Mouse (Mus musculus) hindbrain, embryonic 14.5 days (tissue): ENCODE data around the gene 1700113H08Rik. TPM values are rescaled to one million over a fixed set of nuclear protein-coding genes. Genes with fewer than 3 reads are reported as not detected.

Experiments used
- ATAC-seq: fragments of 200-750 bp; cut with Nextera tagmentation; 2 replicates; pipeline ENCODE4 v1.8.0; 2017; ENCODE audit warnings: moderate number of reproducible peaks, mild to moderate bottlenecking, moderate TSS enrichment, moderate library complexity; ENCODE audit not compliant: low FRiP score
- DNase-seq: peaks from one replicate; pipeline ENCODE4 v3.0.0-alpha.2; 2015; ENCODE audit warnings: low spot score
- H3K27ac ChIP-seq: fragments of 300-500 bp; sonication (generic); 2 replicates; pipeline ENCODE4 v1.5.1; 2014; ENCODE audit warnings: mild to moderate bottlenecking, moderate library complexity
- H3K27me3 ChIP-seq: fragments of 300-500 bp; sonication (generic); 2 replicates; pipeline ENCODE4 v1.6.1; 2014; ENCODE audit warnings: mild to moderate bottlenecking, low read length, mixed read lengths; ENCODE audit not compliant: control insufficient read depth, insufficient read depth
- H3K36me3 ChIP-seq: fragments of 300-500 bp; sonication (generic); replicated peaks from 2 replicates; pipeline ENCODE4 v1.6.1; 2014; ENCODE audit not compliant: control insufficient read depth, insufficient read depth
- H3K4me1 ChIP-seq: fragments of 300-500 bp; sonication (generic); replicated peaks from 2 replicates; pipeline ENCODE4 v1.6.1; 2014; ENCODE audit warnings: antibody characterized with exemption, low read length, mixed read lengths; ENCODE audit not compliant: control insufficient read depth, insufficient read depth
- H3K4me2 ChIP-seq: fragments of 300-500 bp; sonication (generic); replicated peaks from 2 replicates; pipeline ENCODE4 v1.6.1; 2014; ENCODE audit warnings: mild to moderate bottlenecking, moderate library complexity
- H3K4me3 ChIP-seq: fragments of 300-500 bp; sonication (generic); replicated peaks from 2 replicates; pipeline ENCODE4 v1.5.1; 2014; ENCODE audit warnings: mild to moderate bottlenecking, low read length
- H3K9ac ChIP-seq: fragments of 300-500 bp; sonication (generic); 2 replicates; pipeline ENCODE4 v1.6.1; 2014
- H3K9me3 ChIP-seq: fragments of 300-500 bp; sonication (generic); 2 replicates; pipeline ENCODE4 v1.6.1; 2016; ENCODE audit warnings: low read length; ENCODE audit not compliant: control insufficient read depth
- WGBS: fragments of 180-500 bp; shearing (Covaris S2); extraction: QIAGEN DNeasy Blood & Tissue Kit; methylation state at CpG from one replicate; pipeline ENCODE4 v1.1.7; 2014; 5-methylcytosine and 5-hydroxymethylcytosine counted together
- polyA plus RNA-seq: library from polyadenylated mRNA; unstranded; fragments of >200 nt; fragmentation: Nextera tagmentation; extraction: Ambion mirVana; gene quantifications from 2 replicates; pipeline ENCODE4 v1.2.1, GENCODE M21; 2014

1700113H08Rik gene
- 0.37 TPM in 1 of 2 replicates, not detected in the other for polyA plus RNA-seq

- 2% methylated on average over 15 of the region's 15 CpGs for WGBS
- peaks cover 10% of the 10 kb centered on the region; the same call in 1 of the 2 replicates for H3K4me1 ChIP-seq
- peak within 1 kb of the TSS; percentile 46 for H3K4me3 ChIP-seq
- H3K36me3 ChIP-seq, result no peaks in the 10 kb centered on the region
- no peak for ATAC-seq
- peak within 1 kb of the TSS; percentile 80 for H3K27ac ChIP-seq
- H3K27me3 ChIP-seq, result no peaks in the 10 kb centered on the region; the same call in none of the 2 replicates
- DNase-seq, result peak; percentile 59
- no peaks in the 10 kb centered on the region for H3K9me3 ChIP-seq
- peak within 1 kb of the TSS; percentile 70 for H3K9ac ChIP-seq
- H3K4me2 ChIP-seq, result peak within 1 kb of the TSS; percentile 85
Observed at GRCm38 (mm10) chr10:87057500-87058250, at the start of gene 1700113H08Rik. TSS of gene 1700113H08Rik (plus strand) at chr10:87058045.

GRCm38 (mm10) chr10:87008215-87008499 is 49.7 kb upstream of the 1700113H08Rik start:
- no peak overlapping the region for H3K4me3 ChIP-seq
- no peak for DNase-seq
- H3K4me2 ChIP-seq, result no peak overlapping the region
- no peaks in the 10 kb centered on the region for H3K27me3 ChIP-seq
- no peak overlapping the region for H3K9ac ChIP-seq
- no peaks in the 10 kb centered on the region for H3K4me1 ChIP-seq
- no peak for ATAC-seq
- no peaks in the 10 kb centered on the region for H3K9me3 ChIP-seq
- whole genome bisulfite sequencing, result 91% methylated on average over 3 of the region's 3 CpGs
- no peak overlapping the region for H3K27ac ChIP-seq
- no peaks in the 10 kb centered on the region for H3K36me3 ChIP-seq

- Histone ChIP-seq H3K4me3 (no peak overlapping the region), H3K27me3 (no peaks in the 10 kb centered on the region), H3K36me3 (no peaks in the 10 kb centered on the region), H3K9ac (no peak overlapping the region), H3K9me3 (no peaks in the 10 kb centered on the region), H3K4me1 (0 out of 2 replicates have a peak, but pooled peaks cover 3% of the 10 kb centered on the region), H3K4me2 (no peak overlapping the region), H3K27ac (no peak overlapping the region)
- 92% methylated on average over 7 of the region's 7 CpGs for WGBS
- ATAC-seq, result no peak
- no peak for DNase-seq
Observed at GRCm38 (mm10) chr10:87012087-87012486, 45.8 kb upstream of the 1700113H08Rik start.

GRCm38 (mm10) chr10:87014391-87014965 is 43.4 kb upstream of the 1700113H08Rik start:
- Histone ChIP-seq H3K27ac (no peak overlapping the region), H3K36me3 (no peaks in the 10 kb centered on the region), H3K9ac (no peak overlapping the region), H3K4me3 (no peak overlapping the region), H3K27me3 (no peaks in the 10 kb centered on the region), H3K9me3 (no peaks in the 10 kb centered on the region), H3K4me1 (0 out of 2 replicates have a peak, but pooled peaks cover 3% of the 10 kb centered on the region), H3K4me2 (no peak overlapping the region)
- DNase-seq (no peak), ATAC-seq (no peak)
- WGBS, result 67% methylated on average over 7 of the region's 7 CpGs

DNA sequence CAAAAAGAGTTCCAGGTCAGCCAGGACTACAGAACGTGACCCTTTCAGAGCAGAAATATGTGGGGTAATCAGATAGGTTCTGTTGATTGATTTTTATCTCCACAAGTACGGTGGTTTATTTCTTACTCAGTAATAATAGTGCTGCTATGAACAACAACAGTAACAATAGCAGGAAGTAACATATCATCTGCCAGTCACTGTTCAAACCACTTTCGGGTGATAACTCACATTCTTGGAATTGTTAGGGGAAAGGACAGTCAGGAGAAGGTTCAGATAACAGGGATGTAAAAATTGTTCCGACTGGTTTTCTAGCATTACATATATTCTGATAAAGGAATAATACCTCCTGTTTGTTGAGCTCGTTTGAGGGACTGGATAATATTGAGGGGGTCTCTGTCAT is 42.4 kb upstream of the 1700113H08Rik start:
- Histone ChIP-seq H3K9me3 (no peaks in the 10 kb centered on the region), H3K36me3 (no peaks in the 10 kb centered on the region), H3K4me2 (no peak overlapping the region), H3K9ac (no peak overlapping the region), H3K4me3 (no peak overlapping the region), H3K27me3 (no peaks in the 10 kb centered on the region), H3K4me1 (0 out of 2 replicates have a peak, but pooled peaks cover 3% of the 10 kb centered on the region), H3K27ac (no peak overlapping the region)
- ATAC-seq (no peak), DNase-seq (no peak)
- 72% methylated on average over 5 of the region's 5 CpGs for WGBS

- no peak overlapping the region for H3K27ac ChIP-seq
- DNase-seq (no peak), ATAC-seq (no peak)
- no peaks in the 10 kb centered on the region for H3K9me3 ChIP-seq
- no peaks in the 10 kb centered on the region for H3K27me3 ChIP-seq
- H3K36me3 ChIP-seq, result no peaks in the 10 kb centered on the region
- H3K4me3 ChIP-seq, result no peak overlapping the region
- H3K4me1 ChIP-seq, result 0 out of 2 replicates have a peak, but pooled peaks cover 3% of the 10 kb centered on the region
- 14% methylated on average over 9 of the region's 9 CpGs for whole genome bisulfite sequencing
- no peak overlapping the region for H3K9ac ChIP-seq
- no peak overlapping the region for H3K4me2 ChIP-seq
Observed at GRCm38 (mm10) chr10:87016151-87016692, 41.6 kb upstream of the 1700113H08Rik start.

DNA sequence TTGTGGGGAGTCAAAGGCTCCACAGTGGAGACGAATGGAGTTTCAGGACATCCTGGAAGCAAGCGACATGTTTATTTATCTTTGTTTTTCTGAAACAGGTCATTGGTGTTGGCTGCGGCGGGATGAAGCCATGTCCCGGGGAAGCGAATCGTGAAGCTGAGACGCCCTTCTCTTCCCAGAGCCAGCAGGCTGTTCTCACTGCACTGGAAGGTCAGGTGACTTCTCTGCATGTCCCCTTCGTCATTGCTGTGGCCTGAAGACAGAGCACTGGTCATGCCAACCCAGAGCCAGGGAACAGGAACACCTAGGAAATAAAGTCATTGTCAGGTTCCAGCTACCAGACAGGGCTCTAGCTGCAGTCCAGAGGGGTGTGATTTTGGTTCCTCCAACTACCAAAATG is 39.0 kb upstream of the 1700113H08Rik start:
- DNase-seq (no peak), ATAC-seq (no peak)
- WGBS, result 58% methylated on average over 9 of the region's 9 CpGs
- H3K36me3 ChIP-seq, result no peaks in the 10 kb centered on the region
- H3K4me3 ChIP-seq, result no peak overlapping the region
- no peak overlapping the region for H3K9ac ChIP-seq
- no peaks in the 10 kb centered on the region for H3K9me3 ChIP-seq
- H3K4me2 ChIP-seq, result no peak overlapping the region
- H3K4me1 ChIP-seq, result 0 out of 2 replicates have a peak, but pooled peaks cover 3% of the 10 kb centered on the region
- H3K27ac ChIP-seq, result no peak overlapping the region
- no peaks in the 10 kb centered on the region for H3K27me3 ChIP-seq

DNA sequence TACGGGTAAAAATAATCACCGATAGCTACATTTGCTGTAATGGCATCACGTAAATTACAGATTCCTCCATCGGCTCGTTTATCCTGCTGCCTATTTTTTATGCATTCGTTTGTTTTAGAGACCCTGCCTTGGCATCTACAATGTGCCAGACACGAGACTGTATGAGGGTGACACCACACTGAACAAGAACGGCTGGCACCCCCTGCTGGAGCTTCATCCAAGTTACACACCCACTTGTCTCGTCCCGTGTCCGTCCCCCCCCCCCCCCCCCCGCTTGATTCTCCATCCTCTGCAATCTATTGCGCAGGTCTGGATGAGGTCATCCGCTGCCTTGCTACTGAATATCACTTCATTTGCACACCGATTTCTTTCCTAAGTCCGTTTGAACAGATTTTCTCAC is 37.1 kb upstream of the 1700113H08Rik start:
- no peaks in the 10 kb centered on the region for H3K27me3 ChIP-seq
- ATAC-seq (peak; percentile 59; the same call in 1 of the 2 replicates), DNase-seq (peak; percentile 41)
- no peaks in the 10 kb centered on the region for H3K36me3 ChIP-seq
- no peak overlapping the region for H3K4me3 ChIP-seq
- no peak overlapping the region for H3K9ac ChIP-seq
- no peaks in the 10 kb centered on the region for H3K9me3 ChIP-seq
- WGBS, result 59% methylated on average over 16 of the region's 16 CpGs
- H3K4me2 ChIP-seq, result no peak overlapping the region
- 0 out of 2 replicates have a peak, but pooled peaks cover 3% of the 10 kb centered on the region for H3K4me1 ChIP-seq
- H3K27ac ChIP-seq, result no peak overlapping the region

DNA sequence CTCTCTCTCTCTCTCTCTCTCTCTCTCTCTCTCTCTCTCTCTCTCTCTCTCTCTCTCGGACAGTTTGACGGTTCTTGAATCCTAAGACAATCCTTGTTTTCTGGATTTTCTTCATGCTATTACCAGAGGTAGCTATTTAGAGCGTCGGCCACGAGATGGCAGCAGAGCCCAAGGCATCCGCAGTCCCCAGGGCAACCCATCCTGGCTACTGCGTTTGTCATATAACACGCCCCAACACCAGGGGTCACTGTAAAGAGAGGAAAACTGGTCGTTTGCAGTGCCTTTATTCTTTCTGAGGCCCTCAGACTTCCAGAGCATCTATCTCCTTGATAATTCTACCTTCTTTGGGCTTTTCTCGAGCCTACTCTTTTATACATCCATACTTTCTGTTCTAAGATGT is 33.0 kb upstream of the 1700113H08Rik start:
- Histone ChIP-seq H3K36me3 (no peaks in the 10 kb centered on the region), H3K4me2 (no peak overlapping the region), H3K27me3 (no peaks in the 10 kb centered on the region), H3K9me3 (no peaks in the 10 kb centered on the region), H3K9ac (no peak overlapping the region), H3K4me3 (no peak overlapping the region), H3K4me1 (no peaks in the 10 kb centered on the region), H3K27ac (no peak overlapping the region)
- 3% methylated on average over 9 of the region's 10 CpGs for WGBS
- ATAC-seq (peak; percentile 92), DNase-seq (peak; percentile 97)
